Mouse (Mus musculus): ENCODE data around the gene Zfp444. TPM values are rescaled to one million over a fixed set of nuclear protein-coding genes. Genes with fewer than 3 reads are reported as not detected.
A peak's percentile ranks its signal among the peaks of the same experiment; 100 is the strongest.

Gene Zfp444
- polyA plus RNA-seq, 1 experiment from 2014 or later = 26.0 TPM

DNA sequence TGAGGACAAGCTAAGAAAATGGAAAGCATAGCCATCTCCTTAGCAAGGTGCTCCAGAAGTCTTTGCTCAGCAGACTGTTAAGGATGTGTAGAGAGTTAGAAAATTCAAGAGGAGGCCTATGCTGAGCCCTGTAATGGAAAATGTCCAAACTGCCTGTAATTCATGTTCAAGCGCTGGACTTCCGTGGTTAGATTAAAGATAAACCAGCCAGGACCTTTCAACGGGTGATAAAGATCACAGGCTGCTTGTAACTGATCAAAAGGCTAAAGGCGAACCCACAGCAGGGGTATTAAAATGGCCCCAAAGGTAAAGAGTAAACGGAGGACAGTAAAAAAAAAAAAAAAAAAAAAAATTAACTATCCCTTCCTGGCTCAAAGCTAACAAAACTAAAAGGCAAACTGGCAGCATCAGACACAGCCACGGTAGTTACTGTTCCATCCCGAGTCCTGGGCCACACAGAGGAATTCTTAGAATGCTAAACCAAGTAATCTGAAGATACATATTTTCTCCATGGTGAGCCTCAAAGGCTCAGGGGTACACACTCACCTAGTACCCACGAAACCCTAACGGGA is 15.0 kb upstream of the Zfp444 start:
- Histone ChIP-seq H3K27ac (ENCODE audit: low read depth) (peak overlapping the region; percentile 90), H3K4me1 (ENCODE audit: insufficient read depth) (peaks cover 42% of the 10 kb centered on the region), H3K36me3 (replicated peaks; ENCODE audit: insufficient read depth, low read length) (no peaks in the 10 kb centered on the region), H3K27me3 (ENCODE audit: insufficient read depth, low read length) (no peaks in the 10 kb centered on the region), H3K4me2 (ENCODE audit: low read depth, low read length) (peak overlapping the region; percentile 71), H3K4me3 (ENCODE audit: low read depth, low read length) (peak overlapping the region; percentile 67), H3K9ac (replicated peaks) (peak overlapping the region; percentile 71), H3K9me3 (ENCODE audit: low read length) (no peaks in the 10 kb centered on the region)
- TF ChIP-seq EP300 (IDR thresholded peaks at IDR 0.05; ENCODE audit: low read depth) (no peak), CTCF (IDR thresholded peaks at IDR 0.05; ENCODE audit: low read depth) (no peak)
- no peak for DNase-seq
- ATAC-seq = no peak
- 24% methylated on average over 9 of the region's 9 CpGs for WGBS (ENCODE audit: insufficient replicate concordance)

DNA sequence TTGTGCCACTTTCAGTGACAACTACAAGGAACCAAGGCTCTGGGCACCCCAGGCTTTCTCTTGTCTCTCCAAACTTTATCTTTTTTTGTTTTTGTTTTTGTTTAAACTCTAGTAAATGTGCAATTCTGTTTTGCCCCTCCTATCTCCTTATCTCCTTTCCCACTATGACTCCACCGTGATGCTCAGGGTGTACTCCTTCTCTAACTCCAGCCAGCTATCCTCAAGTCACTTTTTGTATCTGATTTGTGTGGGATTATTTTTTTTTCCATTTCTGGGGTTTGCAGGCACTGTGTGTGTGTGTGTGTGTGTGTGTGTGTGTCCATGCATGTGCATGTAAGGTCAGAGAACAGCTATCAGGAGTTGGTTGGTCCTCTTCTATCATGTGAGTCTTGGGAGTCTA is 14.5 kb upstream of the Zfp444 start:
- TF ChIP-seq EP300 (IDR thresholded peaks at IDR 0.05; ENCODE audit: low read depth) = no peak
- TF ChIP-seq CTCF (IDR thresholded peaks at IDR 0.05; ENCODE audit: low read depth) = no peak
- Histone ChIP-seq H3K27me3 (ENCODE audit: insufficient read depth, low read length) (no peaks in the 10 kb centered on the region), H3K4me3 (ENCODE audit: low read depth, low read length) (0 out of 2 replicates have a peak overlapping the region, but pooled peaks have one; percentile 67), H3K4me1 (ENCODE audit: insufficient read depth) (peaks cover 39% of the 10 kb centered on the region), H3K27ac (ENCODE audit: low read depth) (peak overlapping the region; percentile 90), H3K9ac (replicated peaks) (peak overlapping the region; percentile 40; the same call in 1 of the 2 replicates), H3K9me3 (ENCODE audit: low read length) (no peaks in the 10 kb centered on the region), H3K4me2 (ENCODE audit: low read depth, low read length) (peak overlapping the region; percentile 71), H3K36me3 (replicated peaks; ENCODE audit: insufficient read depth, low read length) (no peaks in the 10 kb centered on the region)
- no peak for DNase-seq
- 17% methylated on average over 1 of the region's 1 CpGs for WGBS (ENCODE audit: insufficient replicate concordance)
- ATAC-seq = no peak

DNA sequence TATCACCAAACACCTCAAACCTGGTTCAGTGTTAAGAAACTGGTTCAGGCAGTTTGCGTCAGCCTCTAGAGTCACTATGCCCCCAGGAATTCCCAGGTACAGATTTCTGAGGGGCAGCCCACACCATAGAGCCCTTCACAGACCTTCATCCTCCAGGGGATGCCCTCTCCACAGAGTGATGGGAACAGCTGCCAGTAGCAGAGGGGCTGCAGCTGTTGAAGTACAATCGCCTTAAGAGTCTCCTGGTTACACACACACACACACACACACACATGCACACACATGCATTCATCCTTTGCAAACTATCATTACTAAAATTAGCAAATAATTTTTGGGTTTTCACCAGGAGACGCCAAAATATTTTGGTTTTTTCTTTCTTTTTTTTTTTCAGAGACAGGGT is 12.4 kb upstream of the Zfp444 start:
- no peak overlapping the region for H3K4me3 ChIP-seq (ENCODE audit: low read depth, low read length)
- DNase-seq = no peak
- H3K36me3 ChIP-seq (replicated peaks; ENCODE audit: insufficient read depth, low read length) = no peaks in the 10 kb centered on the region
- TF ChIP-seq CTCF (IDR thresholded peaks at IDR 0.05; ENCODE audit: low read depth) = no peak
- TF ChIP-seq EP300 (IDR thresholded peaks at IDR 0.05; ENCODE audit: low read depth) = no peak
- H3K4me2 ChIP-seq (ENCODE audit: low read depth, low read length) = no peak overlapping the region
- no peak overlapping the region for H3K9ac ChIP-seq (replicated peaks)
- no peak for ATAC-seq
- WGBS (ENCODE audit: insufficient replicate concordance) = 83% methylated on average over 3 of the region's 3 CpGs
- no peak overlapping the region for H3K27ac ChIP-seq (ENCODE audit: low read depth)
- H3K27me3 ChIP-seq (ENCODE audit: insufficient read depth, low read length) = no peaks in the 10 kb centered on the region
- no peaks in the 10 kb centered on the region for H3K9me3 ChIP-seq (ENCODE audit: low read length)
- peaks cover 20% of the 10 kb centered on the region for H3K4me1 ChIP-seq (ENCODE audit: insufficient read depth)

- TF ChIP-seq CTCF (IDR thresholded peaks at IDR 0.05; ENCODE audit: low read depth) = no peak
- TF ChIP-seq EP300 (IDR thresholded peaks at IDR 0.05; ENCODE audit: low read depth) = no peak
- Histone ChIP-seq H3K27me3 (ENCODE audit: insufficient read depth, low read length) (no peaks in the 10 kb centered on the region), H3K4me2 (ENCODE audit: low read depth, low read length) (no peak overlapping the region), H3K9ac (replicated peaks) (no peak overlapping the region), H3K4me1 (ENCODE audit: insufficient read depth) (peaks cover 15% of the 10 kb centered on the region), H3K4me3 (ENCODE audit: low read depth, low read length) (no peak overlapping the region), H3K36me3 (replicated peaks; ENCODE audit: insufficient read depth, low read length) (no peaks in the 10 kb centered on the region), H3K27ac (ENCODE audit: low read depth) (no peak overlapping the region), H3K9me3 (ENCODE audit: low read length) (no peaks in the 10 kb centered on the region)
- DNase-seq = no peak
- ATAC-seq = no peak
- WGBS (ENCODE audit: insufficient replicate concordance) = 59% methylated on average over 3 of the region's 3 CpGs
Measured at GRCm38 (mm10) chr7:6161541-6161940, 10.5 kb upstream of the Zfp444 start.

- 72% methylated on average over 4 of the region's 4 CpGs for WGBS (ENCODE audit: insufficient replicate concordance)
- Histone ChIP-seq H3K4me3 (ENCODE audit: low read depth, low read length) (no peak overlapping the region), H3K9me3 (ENCODE audit: low read length) (no peaks in the 10 kb centered on the region), H3K4me2 (ENCODE audit: low read depth, low read length) (no peak overlapping the region), H3K36me3 (replicated peaks; ENCODE audit: insufficient read depth, low read length) (no peaks in the 10 kb centered on the region), H3K4me1 (ENCODE audit: insufficient read depth) (peaks cover 9% of the 10 kb centered on the region), H3K27ac (ENCODE audit: low read depth) (no peak overlapping the region), H3K9ac (replicated peaks) (no peak overlapping the region), H3K27me3 (ENCODE audit: insufficient read depth, low read length) (no peaks in the 10 kb centered on the region)
- DNase-seq (no peak), ATAC-seq (no peak)
- TF ChIP-seq CTCF (IDR thresholded peaks at IDR 0.05; ENCODE audit: low read depth) (no peak), EP300 (IDR thresholded peaks at IDR 0.05; ENCODE audit: low read depth) (no peak)
Measured at GRCm38 (mm10) chr7:6162172-6162571, 9.9 kb upstream of the Zfp444 start.

DNA sequence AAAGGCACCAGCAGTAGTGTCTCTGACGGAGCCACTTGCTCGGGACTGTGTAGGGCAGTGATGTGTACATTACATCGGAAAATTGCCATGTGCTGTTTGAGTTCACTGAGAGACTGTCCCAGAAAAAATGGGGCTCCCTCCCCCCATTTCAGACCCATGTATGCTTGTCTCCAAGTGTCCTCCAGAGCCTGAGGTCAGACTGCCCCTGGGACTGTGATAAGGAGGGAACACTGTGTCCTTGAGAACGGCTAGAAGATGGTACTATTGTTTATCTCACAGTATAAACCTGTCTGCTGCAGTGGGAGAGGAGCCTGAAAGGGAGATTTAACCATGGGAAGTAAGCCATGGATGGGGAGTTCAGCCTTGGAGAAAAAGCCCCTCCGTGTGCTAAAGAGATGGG is 7.4 kb upstream of the Zfp444 start:
- no peaks in the 10 kb centered on the region for H3K27me3 ChIP-seq (ENCODE audit: insufficient read depth, low read length)
- H3K9me3 ChIP-seq (ENCODE audit: low read length) = no peaks in the 10 kb centered on the region
- no peaks in the 10 kb centered on the region for H3K4me1 ChIP-seq (ENCODE audit: insufficient read depth)
- WGBS (ENCODE audit: insufficient replicate concordance) = 45% methylated on average over 5 of the region's 5 CpGs
- no peak overlapping the region for H3K9ac ChIP-seq (replicated peaks)
- no peak for ATAC-seq
- H3K27ac ChIP-seq (ENCODE audit: low read depth) = no peak overlapping the region
- H3K4me3 ChIP-seq (ENCODE audit: low read depth, low read length) = no peak overlapping the region
- no peak overlapping the region for H3K4me2 ChIP-seq (ENCODE audit: low read depth, low read length)
- no peak for TF ChIP-seq CTCF (IDR thresholded peaks at IDR 0.05; ENCODE audit: low read depth)
- TF ChIP-seq EP300 (IDR thresholded peaks at IDR 0.05; ENCODE audit: low read depth) = no peak
- DNase-seq = no peak
- no peaks in the 10 kb centered on the region for H3K36me3 ChIP-seq (replicated peaks; ENCODE audit: insufficient read depth, low read length)

Measured in liver, postnatal 0 days (tissue).